ENCODE assay signal across 14 mouse cellular contexts in genomic region chr4:151739348-151739956, GRCm38 (mm10).
DNase-seq lines count a peak whose midpoint lies in the region; ATAC-seq and TF ChIP-seq lines count a peak whose summit lies in the region.
"Had no signal": no experiment of that assay in that cellular context is flagged by ENCODE, and none has a peak within 500 bp of the region (broad histone marks: within the 10 kb centered on the region; RNA-seq: fewer than 3 reads in every experiment).

No protein-coding gene starts in this region.

- no peak for TF ChIP-seq CTCF in liver, postnatal 0 days (IDR thresholded peaks at IDR 0.05; ENCODE audit: low read depth)

- WGBS in heart, embryonic 10.5 days: 80% methylated on average over 11 of the region's 12 CpGs
- 83% methylated on average over 11 of the region's 12 CpGs for WGBS in midbrain, embryonic 13.5 days
- 82% methylated on average over 12 of the region's 12 CpGs for WGBS in midbrain, embryonic 14.5 days
- 58% methylated on average over 11 of the region's 12 CpGs for WGBS in liver, postnatal 0 days (ENCODE audit: insufficient replicate concordance)
- 79% methylated on average over 11 of the region's 12 CpGs for WGBS in kidney, embryonic 14.5 days
- WGBS in forebrain, embryonic 10.5 days: 87% methylated on average over 12 of the region's 12 CpGs

- ATAC-seq in midbrain, embryonic 13.5 days: 0 out of 2 replicates have a peak, but pooled peaks have one; percentile 18
- ATAC-seq in midbrain, embryonic 14.5 days (ENCODE audit: low FRiP score, low TSS enrichment): no peak
- ATAC-seq in hematopoietic stem cell, adult 5-6 weeks (replicated peaks in 1 of 2; ENCODE audit: insufficient read depth in 1 of 2, low FRiP score in 2 of 2, low TSS enrichment in 1 of 2, low read depth in 1 of 2, poor library complexity in 2 of 2, severe bottlenecking in 2 of 2): peak; percentile 68 to 69
- peak; percentile 29 for ATAC-seq in liver, postnatal 0 days
- ATAC-seq in kidney, embryonic 14.5 days (ENCODE audit: low FRiP score, low TSS enrichment): no peak

- no peak for DNase-seq in heart, embryonic 10.5 days (ENCODE audit: low spot score)
- no peak for DNase-seq in heart, adult 18-20 months
- DNase-seq in midbrain, embryonic 14.5 days: no peak
- DNase-seq in liver, postnatal 0 days: no peak
- no peak for DNase-seq in forebrain, embryonic 10.5 days (ENCODE audit: extremely low spot score, low spot score)
- DNase-seq: adrenal gland, adult 2 months; cerebellum, adult 8-10 months; embryo, embryonic 11 days; retina, postnatal 1 day had no signal

- no peaks in the 10 kb centered on the region for H3K27me3 ChIP-seq in heart, embryonic 10.5 days (ENCODE audit: insufficient read depth, poor library complexity, severe bottlenecking)
- H3K27me3 ChIP-seq in midbrain, embryonic 13.5 days: no peaks in the 10 kb centered on the region
- no peaks in the 10 kb centered on the region for H3K27me3 ChIP-seq in midbrain, embryonic 14.5 days (ENCODE audit: control insufficient read depth, insufficient read depth, low read length)
- no peaks in the 10 kb centered on the region for H3K27me3 ChIP-seq in liver, postnatal 0 days (ENCODE audit: insufficient read depth, low read length)
- H3K27me3 ChIP-seq in kidney, embryonic 14.5 days (ENCODE audit: control insufficient read depth, insufficient read depth, low read length): no peaks in the 10 kb centered on the region
- no peaks in the 10 kb centered on the region for H3K27me3 ChIP-seq in forebrain, embryonic 10.5 days (ENCODE audit: poor library complexity, severe bottlenecking)
- H3K27me3 ChIP-seq: neural tube, embryonic 12.5 days had no signal

- H3K9me3 ChIP-seq in heart, embryonic 10.5 days: no peaks in the 10 kb centered on the region
- H3K9me3 ChIP-seq in midbrain, embryonic 13.5 days: no peaks in the 10 kb centered on the region
- no peaks in the 10 kb centered on the region for H3K9me3 ChIP-seq in midbrain, embryonic 14.5 days (ENCODE audit: control insufficient read depth, low read length)
- no peaks in the 10 kb centered on the region for H3K9me3 ChIP-seq in liver, postnatal 0 days (ENCODE audit: low read length)
- no peaks in the 10 kb centered on the region for H3K9me3 ChIP-seq in kidney, embryonic 14.5 days (ENCODE audit: control insufficient read depth, low read length)
- H3K9me3 ChIP-seq in forebrain, embryonic 10.5 days: no peaks in the 10 kb centered on the region
- H3K9me3 ChIP-seq: neural tube, embryonic 12.5 days had no signal

- H3K4me2 ChIP-seq in midbrain, embryonic 13.5 days (replicated peaks): no peak overlapping the region
- no peak overlapping the region for H3K4me2 ChIP-seq in midbrain, embryonic 14.5 days (ENCODE audit: low read length)
- H3K4me2 ChIP-seq in liver, postnatal 0 days (ENCODE audit: low read depth, low read length): no peak overlapping the region
- no peak overlapping the region for H3K4me2 ChIP-seq in kidney, embryonic 14.5 days (replicated peaks; ENCODE audit: low read depth, low read length)
- H3K4me2 ChIP-seq: neural tube, embryonic 12.5 days had no signal

- no peak for TF ChIP-seq EP300 in liver, postnatal 0 days (IDR thresholded peaks at IDR 0.05; ENCODE audit: low read depth)

- H3K36me3 ChIP-seq in heart, embryonic 10.5 days: no peaks in the 10 kb centered on the region
- no peaks in the 10 kb centered on the region for H3K36me3 ChIP-seq in midbrain, embryonic 13.5 days
- H3K36me3 ChIP-seq in midbrain, embryonic 14.5 days (ENCODE audit: control insufficient read depth, insufficient read depth, low read length): no peaks in the 10 kb centered on the region
- H3K36me3 ChIP-seq in liver, postnatal 0 days (replicated peaks; ENCODE audit: insufficient read depth, low read length): no peaks in the 10 kb centered on the region
- no peaks in the 10 kb centered on the region for H3K36me3 ChIP-seq in kidney, embryonic 14.5 days (ENCODE audit: control insufficient read depth, insufficient read depth, low read length)
- no peaks in the 10 kb centered on the region for H3K36me3 ChIP-seq in forebrain, embryonic 10.5 days (replicated peaks)
- H3K36me3 ChIP-seq: neural tube, embryonic 12.5 days had no signal

- peaks cover 43% of the 10 kb centered on the region for H3K4me1 ChIP-seq in heart, embryonic 10.5 days
- H3K4me1 ChIP-seq in midbrain, embryonic 13.5 days (replicated peaks): peaks cover 25% of the 10 kb centered on the region
- peaks cover 19% of the 10 kb centered on the region for H3K4me1 ChIP-seq in midbrain, embryonic 14.5 days (ENCODE audit: control insufficient read depth, insufficient read depth, low read length)
- H3K4me1 ChIP-seq in liver, postnatal 0 days (ENCODE audit: insufficient read depth): peaks cover 23% of the 10 kb centered on the region
- H3K4me1 ChIP-seq in kidney, embryonic 14.5 days (ENCODE audit: control insufficient read depth, insufficient read depth, low read length): peaks cover 6% of the 10 kb centered on the region; the same call in 1 of the 2 replicates
- H3K4me1 ChIP-seq in forebrain, embryonic 10.5 days: peaks cover 9% of the 10 kb centered on the region; the same call in 1 of the 2 replicates

- H3K9ac ChIP-seq in midbrain, embryonic 13.5 days (replicated peaks): no peak overlapping the region
- no peak overlapping the region for H3K9ac ChIP-seq in midbrain, embryonic 14.5 days (replicated peaks; ENCODE audit: low read length)
- no peak overlapping the region for H3K9ac ChIP-seq in liver, postnatal 0 days (replicated peaks)
- H3K9ac ChIP-seq in kidney, embryonic 14.5 days (ENCODE audit: low read depth, low read length): no peak overlapping the region
- H3K9ac ChIP-seq: neural tube, embryonic 12.5 days had no signal

- no peak overlapping the region for H3K4me3 ChIP-seq in heart, embryonic 10.5 days
- no peak overlapping the region for H3K4me3 ChIP-seq in midbrain, embryonic 13.5 days (replicated peaks)
- no peak overlapping the region for H3K4me3 ChIP-seq in midbrain, embryonic 14.5 days (replicated peaks; ENCODE audit: low read depth, low read length)
- H3K4me3 ChIP-seq in liver, postnatal 0 days (ENCODE audit: low read depth, low read length): no peak overlapping the region
- H3K4me3 ChIP-seq in kidney, embryonic 14.5 days (ENCODE audit: low read length): no peak overlapping the region
- no peak overlapping the region for H3K4me3 ChIP-seq in forebrain, embryonic 10.5 days
- H3K4me3 ChIP-seq: neural tube, embryonic 12.5 days had no signal

- H3K27ac ChIP-seq in heart, embryonic 10.5 days: 0 out of 2 replicates have a peak overlapping the region, but pooled peaks have one; percentile 1
- H3K27ac ChIP-seq in midbrain, embryonic 13.5 days: no peak overlapping the region
- no peak overlapping the region for H3K27ac ChIP-seq in midbrain, embryonic 14.5 days (replicated peaks; ENCODE audit: low read depth, low read length)
- no peak overlapping the region for H3K27ac ChIP-seq in liver, postnatal 0 days (ENCODE audit: low read depth)
- H3K27ac ChIP-seq in kidney, embryonic 14.5 days (ENCODE audit: low read depth, low read length): no peak overlapping the region
- no peak overlapping the region for H3K27ac ChIP-seq in forebrain, embryonic 10.5 days
- H3K27ac ChIP-seq: kidney, postnatal 0 days; neural tube, embryonic 12.5 days had no signal

Comparison
In these comparisons a context has a peak if more than half of its experiments do, and no peak if none do; other contexts are left out.
1. ATAC-seq: peak in midbrain, embryonic 13.5 days (single experiment), hematopoietic stem cell, adult 5-6 weeks (2 of 2) and liver, postnatal 0 days (single experiment); none in midbrain, embryonic 14.5 days (single experiment) and kidney, embryonic 14.5 days (single experiment).